Comparison of ENCODE assay signal across 17 mouse cellular contexts in genomic region chr13:104039861-104040260, GRCm38 (mm10).
DNase-seq lines count a peak whose midpoint lies in the region; ATAC-seq and TF ChIP-seq lines count a peak whose summit lies in the region.
"Had no signal": no experiment of that assay in that cellular context is flagged by ENCODE, and none has a peak within 500 bp of the region (broad histone marks: within the 10 kb centered on the region; RNA-seq: fewer than 3 reads in every experiment).

No protein-coding gene starts in this region.

- no peak for TF ChIP-seq CTCF in midbrain, postnatal 0 days (IDR thresholded peaks at IDR 0.05)

- DNase-seq in cerebellum, adult 9-10 months, result peak; percentile 22
- no peak for DNase-seq in cerebellum, postnatal 36 days
- peak; percentile 72 for DNase-seq in layer of hippocampus, adult 9-11 months
- DNase-seq in layer of hippocampus, adult 9-10 months (ENCODE audit: low spot score), result no peak
- peak; percentile 57 for DNase-seq in midbrain, postnatal 0 days (ENCODE audit: low spot score)
- DNase-seq: adrenal gland, adult 8-10 months; cerebellum, postnatal 25 days; kidney, adult 11 months; kidney, postnatal 36 days; liver, embryonic 13.5 days; thymus, postnatal 14 days had no signal

- H3K9ac ChIP-seq in midbrain, postnatal 0 days (replicated peaks; ENCODE audit: low read length, poor library complexity, severe bottlenecking), result no peak overlapping the region
- no peak overlapping the region for H3K9ac ChIP-seq in midbrain, embryonic 13.5 days (replicated peaks)
- no peak overlapping the region for H3K9ac ChIP-seq in stomach, embryonic 16.5 days (ENCODE audit: low read length)
- H3K9ac ChIP-seq in heart, embryonic 12.5 days, result no peak overlapping the region
- H3K9ac ChIP-seq: embryonic facial prominence, embryonic 15.5 days; forebrain, embryonic 15.5 days; hindbrain, embryonic 14.5 days; liver, embryonic 13.5 days had no signal

- no peaks in the 10 kb centered on the region for H3K27me3 ChIP-seq in midbrain, postnatal 0 days (ENCODE audit: insufficient read depth, low read length)
- no peaks in the 10 kb centered on the region for H3K27me3 ChIP-seq in midbrain, embryonic 13.5 days
- H3K27me3 ChIP-seq in stomach, embryonic 16.5 days (ENCODE audit: control insufficient read depth, insufficient read depth, low read length), result no peaks in the 10 kb centered on the region
- H3K27me3 ChIP-seq in heart, embryonic 12.5 days (replicated peaks), result no peaks in the 10 kb centered on the region
- H3K27me3 ChIP-seq: embryonic facial prominence, embryonic 15.5 days; forebrain, embryonic 15.5 days; liver, embryonic 13.5 days had no signal

- peaks cover 19% of the 10 kb centered on the region; the same call in 1 of the 2 replicates for H3K36me3 ChIP-seq in midbrain, postnatal 0 days (ENCODE audit: insufficient read depth, low read length)
- peaks cover 32% of the 10 kb centered on the region for H3K36me3 ChIP-seq in midbrain, embryonic 13.5 days
- no peaks in the 10 kb centered on the region for H3K36me3 ChIP-seq in stomach, embryonic 16.5 days (ENCODE audit: control insufficient read depth, insufficient read depth, low read length)
- H3K36me3 ChIP-seq in heart, embryonic 12.5 days, result peaks cover 2% of the 10 kb centered on the region; the same call in 1 of the 2 replicates
- H3K36me3 ChIP-seq: embryonic facial prominence, embryonic 15.5 days; forebrain, embryonic 15.5 days; liver, embryonic 13.5 days had no signal

- no peaks in the 10 kb centered on the region for H3K4me1 ChIP-seq in midbrain, postnatal 0 days (ENCODE audit: insufficient read depth, low read length)
- H3K4me1 ChIP-seq in midbrain, embryonic 13.5 days (replicated peaks), result peaks cover 7% of the 10 kb centered on the region; the same call in 1 of the 2 replicates
- peaks cover 35% of the 10 kb centered on the region for H3K4me1 ChIP-seq in stomach, embryonic 16.5 days (ENCODE audit: control insufficient read depth, insufficient read depth, low read length)
- peaks cover 31% of the 10 kb centered on the region for H3K4me1 ChIP-seq in heart, embryonic 12.5 days (replicated peaks)

- WGBS in midbrain, postnatal 0 days, result 61% methylated on average over 4 of the region's 4 CpGs
- WGBS in midbrain, embryonic 13.5 days, result 72% methylated on average over 4 of the region's 4 CpGs
- 61% methylated on average over 4 of the region's 4 CpGs for WGBS in stomach, embryonic 16.5 days
- 82% methylated on average over 4 of the region's 4 CpGs for WGBS in heart, embryonic 12.5 days

- H3K27ac ChIP-seq in midbrain, postnatal 0 days (ENCODE audit: low read depth, low read length), result no peak overlapping the region
- H3K27ac ChIP-seq in midbrain, embryonic 13.5 days, result no peak overlapping the region
- H3K27ac ChIP-seq in stomach, embryonic 16.5 days (ENCODE audit: low read length), result peak overlapping the region; percentile 9; the same call in 1 of the 2 replicates
- H3K27ac ChIP-seq in heart, embryonic 12.5 days (ENCODE audit: poor library complexity, severe bottlenecking), result no peak overlapping the region
- H3K27ac ChIP-seq: embryonic facial prominence, embryonic 15.5 days; forebrain, embryonic 15.5 days; hindbrain, embryonic 14.5 days; liver, embryonic 13.5 days had no signal

- H3K4me2 ChIP-seq in midbrain, postnatal 0 days (ENCODE audit: low read depth, low read length, poor library complexity, severe bottlenecking), result no peak overlapping the region
- H3K4me2 ChIP-seq in midbrain, embryonic 13.5 days (replicated peaks), result no peak overlapping the region
- no peak overlapping the region for H3K4me2 ChIP-seq in stomach, embryonic 16.5 days (ENCODE audit: low read depth, low read length)
- no peak overlapping the region for H3K4me2 ChIP-seq in heart, embryonic 12.5 days
- H3K4me2 ChIP-seq: embryonic facial prominence, embryonic 15.5 days; forebrain, embryonic 15.5 days; hindbrain, embryonic 14.5 days; liver, embryonic 13.5 days had no signal

- no peaks in the 10 kb centered on the region for H3K9me3 ChIP-seq in midbrain, postnatal 0 days (ENCODE audit: low read length)
- H3K9me3 ChIP-seq in midbrain, embryonic 13.5 days, result no peaks in the 10 kb centered on the region
- no peaks in the 10 kb centered on the region for H3K9me3 ChIP-seq in stomach, embryonic 16.5 days (replicated peaks; ENCODE audit: control insufficient read depth, low read length)
- H3K9me3 ChIP-seq in heart, embryonic 12.5 days (replicated peaks), result no peaks in the 10 kb centered on the region
- H3K9me3 ChIP-seq: embryonic facial prominence, embryonic 15.5 days; forebrain, embryonic 15.5 days; liver, embryonic 13.5 days had no signal

- no peak overlapping the region for H3K4me3 ChIP-seq in midbrain, postnatal 0 days (ENCODE audit: low read depth, low read length)
- no peak overlapping the region for H3K4me3 ChIP-seq in midbrain, embryonic 13.5 days (replicated peaks)
- H3K4me3 ChIP-seq in stomach, embryonic 16.5 days (replicated peaks; ENCODE audit: low read length), result no peak overlapping the region
- no peak overlapping the region for H3K4me3 ChIP-seq in heart, embryonic 12.5 days
- H3K4me3 ChIP-seq: embryonic facial prominence, embryonic 15.5 days; forebrain, embryonic 15.5 days; liver, embryonic 13.5 days had no signal

- no peak for ATAC-seq in midbrain, postnatal 0 days (ENCODE audit: low FRiP score)
- ATAC-seq in midbrain, embryonic 13.5 days, result no peak
- no peak for ATAC-seq in stomach, embryonic 16.5 days (ENCODE audit: insufficient read depth, low FRiP score)
- ATAC-seq in heart, embryonic 12.5 days (ENCODE audit: insufficient number of reproducible peaks, low FRiP score), result no peak
- ATAC-seq: forebrain, embryonic 15.5 days had no signal

Comparison
In these comparisons a context has a peak if more than half of its experiments do, and no peak if none do; other contexts are left out.
1. DNase-seq: peak in cerebellum, adult 9-10 months (single experiment), layer of hippocampus, adult 9-11 months (single experiment) and midbrain, postnatal 0 days (single experiment); none in cerebellum, postnatal 36 days (0 of 2) and layer of hippocampus, adult 9-10 months (single experiment).